Mouse (Mus musculus): ENCODE measurements at regions not wholly inside any gene's neighbourhood (a gene's known extent, or its start where the extent isn't known, plus 50 kb on each side); places are given as distances from the start of the nearest gene placed in this dataset.

DNA sequence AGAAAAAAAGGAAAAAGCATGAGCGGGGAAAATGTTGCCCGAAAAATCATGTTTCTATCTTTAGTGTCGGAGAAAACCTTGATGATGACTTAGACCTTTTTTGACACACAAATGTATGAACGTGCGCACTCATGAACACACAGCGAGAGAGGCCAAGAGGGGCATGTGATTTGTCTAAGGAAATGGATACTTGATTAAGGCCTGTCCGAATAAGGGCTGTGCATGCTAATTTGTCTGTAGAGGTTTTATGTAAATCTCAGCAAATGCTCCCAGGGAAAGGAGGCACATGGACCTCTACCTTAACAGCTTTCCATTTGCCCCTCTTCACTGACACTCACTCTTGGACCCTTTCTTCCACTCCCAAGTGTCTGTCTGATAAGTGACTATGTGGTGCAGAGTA, 182.5 kb upstream of the Rgma start:
- no peak overlapping the region for H3K9ac ChIP-seq (ENCODE audit: low read depth, poor library complexity, severe bottlenecking)
- no peak overlapping the region for H3K4me3 ChIP-seq (ENCODE audit: low read depth, low read length)
- TF ChIP-seq CTCF (IDR thresholded peaks at IDR 0.05; ENCODE audit: low read depth, low read length) (no peak), POLR2A (IDR thresholded peaks at IDR 0.05; ENCODE audit: insufficient read depth, low read length) (no peak), EP300 (IDR thresholded peaks at IDR 0.05; ENCODE audit: insufficient read depth, low read depth, low read length) (no peak)
- no peaks in the 10 kb centered on the region for H3K9me3 ChIP-seq (replicated peaks; ENCODE audit: control insufficient read depth, insufficient read depth, low read length, poor library complexity, severe bottlenecking)
- H3K4me1 ChIP-seq (ENCODE audit: control insufficient read depth, insufficient read depth, low read length), result no peaks in the 10 kb centered on the region
- no peaks in the 10 kb centered on the region for H3K27me3 ChIP-seq (ENCODE audit: control insufficient read depth, insufficient read depth, low read length, poor library complexity, severe bottlenecking)
- H3K36me3 ChIP-seq (ENCODE audit: control insufficient read depth, insufficient read depth, low read length, poor library complexity, severe bottlenecking), result no peaks in the 10 kb centered on the region
- no peak overlapping the region for H3K27ac ChIP-seq (ENCODE audit: insufficient read depth, low read length)

DNA sequence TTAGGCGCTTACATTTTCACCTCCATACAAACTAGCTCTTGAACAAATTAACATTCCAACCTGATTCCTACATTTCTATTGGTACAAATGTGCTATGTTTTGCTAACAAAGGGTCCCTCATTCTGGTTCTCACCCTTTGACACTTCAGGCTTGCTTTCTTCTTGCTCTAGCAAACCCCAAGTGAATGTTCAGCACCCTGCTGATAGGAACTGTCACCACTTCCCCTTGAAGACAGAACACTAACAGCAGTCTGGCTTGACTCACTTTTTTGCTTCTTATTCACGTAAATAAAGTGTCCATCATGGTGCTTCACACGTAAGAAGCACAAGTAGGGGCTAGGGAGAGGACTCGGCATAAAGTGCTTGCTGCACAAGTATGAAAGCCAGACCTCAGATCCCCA, 180.0 kb upstream of the Rgma start:
- no peaks in the 10 kb centered on the region for H3K4me1 ChIP-seq (ENCODE audit: control insufficient read depth, insufficient read depth, low read length)
- no peak overlapping the region for H3K9ac ChIP-seq (ENCODE audit: low read depth, poor library complexity, severe bottlenecking)
- no peaks in the 10 kb centered on the region for H3K27me3 ChIP-seq (ENCODE audit: control insufficient read depth, insufficient read depth, low read length, poor library complexity, severe bottlenecking)
- no peaks in the 10 kb centered on the region for H3K36me3 ChIP-seq (ENCODE audit: control insufficient read depth, insufficient read depth, low read length, poor library complexity, severe bottlenecking)
- H3K9me3 ChIP-seq (replicated peaks; ENCODE audit: control insufficient read depth, insufficient read depth, low read length, poor library complexity, severe bottlenecking), result no peaks in the 10 kb centered on the region; the same call in 1 of the 2 replicates
- H3K27ac ChIP-seq (ENCODE audit: insufficient read depth, low read length), result no peak overlapping the region
- no peak overlapping the region for H3K4me3 ChIP-seq (ENCODE audit: low read depth, low read length)
- TF ChIP-seq EP300 (IDR thresholded peaks at IDR 0.05; ENCODE audit: insufficient read depth, low read depth, low read length) (no peak), POLR2A (IDR thresholded peaks at IDR 0.05; ENCODE audit: insufficient read depth, low read length) (no peak), CTCF (IDR thresholded peaks at IDR 0.05; ENCODE audit: low read depth, low read length) (no peak)

DNA sequence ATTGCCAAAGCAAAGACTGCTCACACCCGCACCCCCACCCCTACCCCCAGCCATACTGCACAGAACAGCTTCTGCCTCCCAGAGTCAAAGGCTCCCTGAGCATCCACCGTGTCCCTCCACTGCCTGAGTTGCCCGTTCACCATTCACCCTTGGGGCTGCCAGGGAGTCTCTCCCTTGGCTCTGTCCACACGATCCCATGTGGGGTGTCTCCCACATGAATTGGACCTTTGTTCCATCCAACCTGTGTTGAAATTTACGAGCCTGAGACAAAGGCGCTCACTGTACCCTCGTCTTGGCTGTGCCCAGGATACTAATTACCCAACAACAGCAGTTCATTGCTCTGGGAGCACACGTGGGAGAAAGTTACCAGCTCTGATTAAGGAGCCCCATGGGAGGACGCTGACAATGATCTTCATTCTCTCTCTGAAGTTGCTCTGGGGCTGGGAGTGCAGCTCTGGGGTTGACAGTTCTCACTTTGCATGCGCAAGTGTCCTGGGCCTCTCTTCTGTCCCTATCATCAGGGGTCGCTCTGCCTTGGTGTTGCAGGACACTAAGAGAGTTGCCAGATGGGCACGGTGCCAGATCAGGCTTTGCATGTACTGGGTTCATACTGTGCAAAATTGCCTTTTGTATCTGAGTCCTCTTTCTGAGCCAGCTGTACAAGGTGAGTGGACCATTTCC, 178.3 kb upstream of the Rgma start:
- H3K9ac ChIP-seq (ENCODE audit: low read depth, poor library complexity, severe bottlenecking), result no peak overlapping the region
- no peaks in the 10 kb centered on the region for H3K36me3 ChIP-seq (ENCODE audit: control insufficient read depth, insufficient read depth, low read length, poor library complexity, severe bottlenecking)
- TF ChIP-seq CTCF (IDR thresholded peaks at IDR 0.05; ENCODE audit: low read depth, low read length) (no peak), EP300 (IDR thresholded peaks at IDR 0.05; ENCODE audit: insufficient read depth, low read depth, low read length) (no peak), POLR2A (IDR thresholded peaks at IDR 0.05; ENCODE audit: insufficient read depth, low read length) (no peak)

DNA sequence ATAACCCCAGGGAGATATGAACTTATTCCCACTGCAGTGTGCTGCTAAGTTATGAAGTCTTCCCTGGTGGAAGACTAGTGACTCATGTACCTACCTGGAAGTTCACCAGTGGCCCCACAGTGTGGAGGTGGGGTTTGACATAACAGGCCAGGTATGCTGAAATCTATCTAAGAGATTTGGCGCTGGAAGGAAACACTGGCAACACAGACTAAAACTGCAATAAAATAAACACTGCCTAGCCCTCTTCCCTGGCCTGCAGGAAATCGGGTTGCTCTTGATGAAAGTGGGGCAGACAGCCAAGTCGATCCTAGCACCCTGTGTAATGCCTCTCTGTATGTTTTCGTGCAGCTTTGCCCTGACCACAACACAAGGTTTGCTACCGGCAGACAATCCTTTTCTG, 177.2 kb upstream of the Rgma start:
- no peak overlapping the region for H3K27ac ChIP-seq (ENCODE audit: insufficient read depth, low read length)
- no peak overlapping the region for H3K4me3 ChIP-seq (ENCODE audit: low read depth, low read length)
- no peaks in the 10 kb centered on the region for H3K4me1 ChIP-seq (ENCODE audit: control insufficient read depth, insufficient read depth, low read length)
- no peak overlapping the region for H3K9ac ChIP-seq (ENCODE audit: low read depth, poor library complexity, severe bottlenecking)
- no peaks in the 10 kb centered on the region for H3K27me3 ChIP-seq (ENCODE audit: control insufficient read depth, insufficient read depth, low read length, poor library complexity, severe bottlenecking)
- H3K36me3 ChIP-seq (ENCODE audit: control insufficient read depth, insufficient read depth, low read length, poor library complexity, severe bottlenecking), result no peaks in the 10 kb centered on the region
- no peaks in the 10 kb centered on the region; the same call in 1 of the 2 replicates for H3K9me3 ChIP-seq (replicated peaks; ENCODE audit: control insufficient read depth, insufficient read depth, low read length, poor library complexity, severe bottlenecking)
- no peak for TF ChIP-seq POLR2A (IDR thresholded peaks at IDR 0.05; ENCODE audit: insufficient read depth, low read length)
- TF ChIP-seq CTCF (IDR thresholded peaks at IDR 0.05; ENCODE audit: low read depth, low read length), result no peak
- no peak for TF ChIP-seq EP300 (IDR thresholded peaks at IDR 0.05; ENCODE audit: insufficient read depth, low read depth, low read length)

More for the DNA sequence above, 178.3 kb upstream of the Rgma start:
- no peaks in the 10 kb centered on the region for H3K4me1 ChIP-seq (ENCODE audit: control insufficient read depth, insufficient read depth, low read length)
- H3K27ac ChIP-seq (ENCODE audit: insufficient read depth, low read length), result no peak overlapping the region
- H3K27me3 ChIP-seq (ENCODE audit: control insufficient read depth, insufficient read depth, low read length, poor library complexity, severe bottlenecking), result no peaks in the 10 kb centered on the region
- H3K9me3 ChIP-seq (replicated peaks; ENCODE audit: control insufficient read depth, insufficient read depth, low read length, poor library complexity, severe bottlenecking), result no peaks in the 10 kb centered on the region; the same call in 1 of the 2 replicates
- no peak overlapping the region for H3K4me3 ChIP-seq (ENCODE audit: low read depth, low read length)

DNA sequence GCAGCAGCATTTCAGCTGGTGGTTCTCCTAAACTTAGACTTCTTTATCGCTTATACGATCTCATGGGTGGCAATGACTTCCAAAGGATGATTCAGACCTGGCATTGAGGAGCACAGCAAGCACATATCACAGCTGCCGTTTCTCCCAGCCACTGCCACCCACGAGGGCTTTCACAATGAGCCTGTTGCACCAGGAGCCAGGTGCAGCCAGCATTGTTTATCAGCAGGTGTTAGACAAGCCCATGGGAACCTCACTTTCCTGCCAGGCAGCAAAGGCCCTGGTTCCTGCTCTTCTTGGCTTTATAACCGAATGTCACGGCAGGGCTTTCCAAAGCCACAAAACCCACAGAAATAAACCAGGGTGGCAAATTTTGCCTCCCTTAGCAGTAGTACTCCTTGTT, 175.3 kb upstream of the Rgma start:
- Histone ChIP-seq H3K27ac (ENCODE audit: insufficient read depth, low read length) (no peak overlapping the region), H3K9ac (ENCODE audit: low read depth, poor library complexity, severe bottlenecking) (no peak overlapping the region), H3K4me3 (ENCODE audit: low read depth, low read length) (no peak overlapping the region), H3K4me1 (ENCODE audit: control insufficient read depth, insufficient read depth, low read length) (no peaks in the 10 kb centered on the region), H3K27me3 (ENCODE audit: control insufficient read depth, insufficient read depth, low read length, poor library complexity, severe bottlenecking) (no peaks in the 10 kb centered on the region), H3K9me3 (replicated peaks; ENCODE audit: control insufficient read depth, insufficient read depth, low read length, poor library complexity, severe bottlenecking) (no peaks in the 10 kb centered on the region; the same call in 1 of the 2 replicates), H3K36me3 (ENCODE audit: control insufficient read depth, insufficient read depth, low read length, poor library complexity, severe bottlenecking) (no peaks in the 10 kb centered on the region)
- no peak for TF ChIP-seq POLR2A (IDR thresholded peaks at IDR 0.05; ENCODE audit: insufficient read depth, low read length)
- no peak for TF ChIP-seq CTCF (IDR thresholded peaks at IDR 0.05; ENCODE audit: low read depth, low read length)
- TF ChIP-seq EP300 (IDR thresholded peaks at IDR 0.05; ENCODE audit: insufficient read depth, low read depth, low read length), result no peak

DNA sequence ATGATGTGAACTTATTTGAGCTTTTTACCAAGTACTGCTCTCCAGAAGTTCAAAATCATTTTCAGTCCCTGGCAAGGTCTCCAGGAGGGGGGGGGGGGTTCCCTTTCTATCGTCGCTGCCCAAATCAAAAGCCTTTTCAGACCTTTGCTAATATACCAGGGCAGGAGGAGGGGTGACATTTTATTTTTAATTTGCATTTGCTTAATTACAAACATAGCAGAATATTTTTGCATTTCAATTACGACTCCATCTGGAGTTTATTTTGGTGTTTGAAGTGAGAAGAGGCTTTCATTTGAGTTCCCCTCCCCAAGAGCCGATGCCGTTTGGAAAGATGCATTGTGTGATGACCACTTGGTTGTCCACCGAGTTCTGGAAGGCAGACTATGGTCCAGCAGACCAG, 174.0 kb upstream of the Rgma start:
- H3K36me3 ChIP-seq (ENCODE audit: control insufficient read depth, insufficient read depth, low read length, poor library complexity, severe bottlenecking), result no peaks in the 10 kb centered on the region
- no peak overlapping the region for H3K9ac ChIP-seq (ENCODE audit: low read depth, poor library complexity, severe bottlenecking)
- no peaks in the 10 kb centered on the region for H3K27me3 ChIP-seq (ENCODE audit: control insufficient read depth, insufficient read depth, low read length, poor library complexity, severe bottlenecking)
- no peaks in the 10 kb centered on the region for H3K4me1 ChIP-seq (ENCODE audit: control insufficient read depth, insufficient read depth, low read length)
- H3K27ac ChIP-seq (ENCODE audit: insufficient read depth, low read length), result no peak overlapping the region
- no peak overlapping the region for H3K4me3 ChIP-seq (ENCODE audit: low read depth, low read length)
- TF ChIP-seq CTCF (IDR thresholded peaks at IDR 0.05; ENCODE audit: low read depth, low read length), result no peak
- TF ChIP-seq POLR2A (IDR thresholded peaks at IDR 0.05; ENCODE audit: insufficient read depth, low read length), result no peak
- TF ChIP-seq EP300 (IDR thresholded peaks at IDR 0.05; ENCODE audit: insufficient read depth, low read depth, low read length), result no peak
- H3K9me3 ChIP-seq (replicated peaks; ENCODE audit: control insufficient read depth, insufficient read depth, low read length, poor library complexity, severe bottlenecking), result no peaks in the 10 kb centered on the region; the same call in 1 of the 2 replicates
